Mouse (Mus musculus) urinary bladder, postnatal 4 days (tissue): ENCODE data around the gene Gpx4.
"Not testable (repeated sequence)": the region's sequence is repeated elsewhere in the genome, so short reads cannot be mapped to it uniquely, and the experiment has no call there.

Experiments used
- DNase-seq, 2 experiments: peaks; one replicate each; pipeline ENCODE4 v3.0.0; 2021 to 2022; ENCODE audit warnings: low spot score in 2 of 2

The Gpx4 gene

GRCm38 (mm10) chr10:80023758-80024157 is 23.2 kb upstream of the Gpx4 start:
- DNase-seq, result no peak

GRCm38 (mm10) chr10:80024229-80025043 is 22.5 kb upstream of the Gpx4 start:
- DNase-seq, result no peak

GRCm38 (mm10) chr10:80025044-80025347 is 22.0 kb upstream of the Gpx4 start:
- DNase-seq, result no peak

- no peak for DNase-seq
These were observed 21.5 kb upstream of the Gpx4 start for GRCm38 (mm10) chr10:80025463-80025862.

GRCm38 (mm10) chr10:80025889-80026288 is 21.1 kb upstream of the Gpx4 start:
- DNase-seq, result no peak

GRCm38 (mm10) chr10:80027681-80028520 is 19.1 kb upstream of the Gpx4 start:
- DNase-seq, result no peak

- no peak for DNase-seq
These were observed 18.5 kb upstream of the Gpx4 start for GRCm38 (mm10) chr10:80028521-80028846.

GRCm38 (mm10) chr10:80030191-80030590 is 16.8 kb upstream of the Gpx4 start:
- DNase-seq, result no peak

- DNase-seq, result no peak
These were observed 16.2 kb upstream of the Gpx4 start for GRCm38 (mm10) chr10:80030736-80031135.

- peak in 1 of 2 experiments; percentile 65 for DNase-seq
These were observed 14.0 kb upstream of the Gpx4 start for GRCm38 (mm10) chr10:80032799-80033480.

GRCm38 (mm10) chr10:80033511-80034391 is 13.2 kb upstream of the Gpx4 start:
- DNase-seq, result no peak

- DNase-seq, result no peak
These were observed 11.8 kb upstream of the Gpx4 start for GRCm38 (mm10) chr10:80035148-80035547.

- no peak for DNase-seq
These were observed 11.3 kb upstream of the Gpx4 start for GRCm38 (mm10) chr10:80035686-80036085.

GRCm38 (mm10) chr10:80036832-80037231 is 10.1 kb upstream of the Gpx4 start:
- DNase-seq, result no peak

GRCm38 (mm10) chr10:80039559-80039979 is 7.4 kb upstream of the Gpx4 start, which contains the start of gene Polr2e:
TSS of gene Polr2e (minus strand) at chr10:80039795.
- DNase-seq, result peak; percentile 96 to 97

GRCm38 (mm10) chr10:80041409-80042060 is 5.4 kb upstream of the Gpx4 start:
- not testable (repeated sequence) for DNase-seq

GRCm38 (mm10) chr10:80044087-80044486 is 2.9 kb upstream of the Gpx4 start:
- no peak for DNase-seq

GRCm38 (mm10) chr10:80045364-80045763 is 1.6 kb upstream of the Gpx4 start:
- not testable (repeated sequence) for DNase-seq

GRCm38 (mm10) chr10:80045766-80046165 is 1.2 kb upstream of the Gpx4 start:
- no peak for DNase-seq

- DNase-seq, result no peak
These were observed 1.4 kb downstream of the Gpx4 start for GRCm38 (mm10) chr10:80048396-80048795.

- DNase-seq, result no peak
These were observed 1.9 kb downstream of the Gpx4 start for GRCm38 (mm10) chr10:80048834-80049233.
